Mouse (Mus musculus) neural tube, embryonic 12.5 days (tissue): Measurements from ENCODE around the gene Gsg1l2. TPM values are rescaled to one million over a fixed set of nuclear protein-coding genes. Genes with fewer than 3 reads are reported as not detected.

ENCODE experiments used
- ATAC-seq: fragments of 200-750 bp; cut with Nextera tagmentation; 2 replicates; pipeline ENCODE4 v1.8.0; 2017; ENCODE audit warnings: low read depth, mild to moderate bottlenecking, moderate TSS enrichment, moderate library complexity; ENCODE audit not compliant: low FRiP score
- H3K27ac ChIP-seq: fragments of 300-500 bp; sonication (generic); 2 replicates; pipeline ENCODE4 v1.5.1; 2016
- H3K27me3 ChIP-seq: fragments of 300-500 bp; sonication (generic); replicated peaks from 2 replicates; pipeline ENCODE4 v1.6.1; 2016; ENCODE audit warnings: mild to moderate bottlenecking
- H3K36me3 ChIP-seq: fragments of 300-500 bp; sonication (generic); 2 replicates; pipeline ENCODE4 v1.6.1; 2016; ENCODE audit warnings: mild to moderate bottlenecking
- H3K4me1 ChIP-seq: fragments of 300-500 bp; sonication (generic); 2 replicates; pipeline ENCODE4 v1.6.1; 2016
- H3K4me2 ChIP-seq: fragments of 300-500 bp; sonication (generic); replicated peaks from 2 replicates; pipeline ENCODE4 v1.6.1; 2016; ENCODE audit warnings: mild to moderate bottlenecking
- H3K4me3 ChIP-seq: fragments of 300-500 bp; sonication (generic); 2 replicates; pipeline ENCODE4 v1.5.1; 2016
- H3K9ac ChIP-seq: fragments of 300-500 bp; sonication (generic); 2 replicates; pipeline ENCODE4 v1.6.1; 2016; ENCODE audit warnings: mild to moderate bottlenecking
- H3K9me3 ChIP-seq: fragments of 300-500 bp; sonication (generic); 2 replicates; pipeline ENCODE4 v1.6.1; 2016; ENCODE audit warnings: mild to moderate bottlenecking
- WGBS: fragments of 180-500 bp; shearing (Covaris S2); methylation state at CpG from one replicate; pipeline ENCODE4 v1.1.7; 2016; 5-methylcytosine and 5-hydroxymethylcytosine counted together
- polyA plus RNA-seq: library from polyadenylated mRNA; unstranded; fragments of >200 nt; fragmentation: Nextera tagmentation; extraction: Ambion mirVana; gene quantifications from 2 replicates; pipeline ENCODE4 v1.2.1, GENCODE M21; 2016

Gsg1l2 gene
- polyA plus RNA-seq, 1 experiment from 2014 or later, result not detected

DNA sequence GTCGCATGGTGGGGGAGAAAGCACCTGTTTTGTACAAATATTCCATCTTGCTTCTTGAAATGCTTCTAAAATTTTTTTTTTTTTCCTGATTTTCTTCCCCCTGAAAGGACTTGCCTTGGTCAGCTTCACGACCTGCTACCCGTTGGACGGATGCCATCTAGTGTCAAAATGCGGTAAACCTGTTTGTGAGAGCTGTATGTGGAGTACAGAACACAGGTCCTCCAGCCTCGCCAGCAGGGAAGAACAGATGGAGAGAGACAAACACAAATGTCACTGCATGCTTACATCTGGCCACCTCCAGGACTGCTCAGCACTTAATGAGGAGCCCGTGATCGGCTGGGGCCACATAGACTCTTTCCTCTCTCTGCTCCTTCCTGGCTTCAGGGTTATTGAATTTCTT, 1.8 kb upstream of the Gsg1l2 start:
- H3K36me3 ChIP-seq, result no peaks in the 10 kb centered on the region
- no peaks in the 10 kb centered on the region for H3K9me3 ChIP-seq
- no peak overlapping the region for H3K27ac ChIP-seq
- WGBS, result 33% methylated on average over 8 of the region's 8 CpGs
- H3K4me2 ChIP-seq, result no peak overlapping the region
- H3K4me3 ChIP-seq, result no peak overlapping the region
- no peaks in the 10 kb centered on the region for H3K4me1 ChIP-seq
- H3K9ac ChIP-seq, result no peak overlapping the region
- H3K27me3 ChIP-seq, result no peaks in the 10 kb centered on the region
- ATAC-seq, result no peak

- Histone ChIP-seq H3K9me3 (no peaks in the 10 kb centered on the region), H3K9ac (no peak overlapping the region), H3K27ac (no peak overlapping the region), H3K4me3 (no peak overlapping the region), H3K4me1 (no peaks in the 10 kb centered on the region), H3K4me2 (no peak overlapping the region), H3K27me3 (no peaks in the 10 kb centered on the region), H3K36me3 (no peaks in the 10 kb centered on the region)
- 88% methylated on average over 11 of the region's 11 CpGs for WGBS
- no peak for ATAC-seq
These were observed 15.8 kb downstream of the Gsg1l2 start for GRCm38 (mm10) chr11:67790182-67790581.

- H3K27ac ChIP-seq, result no peak within 1 kb of the TSS
- H3K27me3 ChIP-seq, result no peaks in the 10 kb centered on the region
- H3K9me3 ChIP-seq, result no peaks in the 10 kb centered on the region
- no peak within 1 kb of the TSS for H3K4me3 ChIP-seq
- ATAC-seq, result no peak
- H3K36me3 ChIP-seq, result no peaks in the 10 kb centered on the region
- H3K9ac ChIP-seq, result no peak within 1 kb of the TSS
- 77% methylated on average over 7 of the region's 7 CpGs for WGBS
- H3K4me2 ChIP-seq, result no peak within 1 kb of the TSS
- H3K4me1 ChIP-seq, result no peaks in the 10 kb centered on the region
These were observed 23.5 kb downstream of the Gsg1l2 start, which contains the start of gene Dhrs7c for GRCm38 (mm10) chr11:67797931-67798330. Gene Dhrs7c, plus strand, starts transcription at chr11:67798187.

GRCm38 (mm10) chr11:67800130-67800723, 25.8 kb downstream of the Gsg1l2 start:
- no peak for ATAC-seq
- H3K9ac ChIP-seq, result no peak overlapping the region
- H3K36me3 ChIP-seq, result no peaks in the 10 kb centered on the region
- H3K4me3 ChIP-seq, result no peak overlapping the region
- no peaks in the 10 kb centered on the region for H3K27me3 ChIP-seq
- no peak overlapping the region for H3K27ac ChIP-seq
- no peak overlapping the region for H3K4me2 ChIP-seq
- no peaks in the 10 kb centered on the region for H3K9me3 ChIP-seq
- H3K4me1 ChIP-seq, result no peaks in the 10 kb centered on the region

- 85% methylated on average over 8 of the region's 8 CpGs for WGBS
- H3K9ac ChIP-seq, result no peak overlapping the region
- no peak for ATAC-seq
- H3K36me3 ChIP-seq, result no peaks in the 10 kb centered on the region
- no peaks in the 10 kb centered on the region for H3K9me3 ChIP-seq
- no peak overlapping the region for H3K27ac ChIP-seq
- no peaks in the 10 kb centered on the region for H3K27me3 ChIP-seq
- H3K4me1 ChIP-seq, result no peaks in the 10 kb centered on the region
- H3K4me2 ChIP-seq, result no peak overlapping the region
- H3K4me3 ChIP-seq, result no peak overlapping the region
These were observed 26.8 kb downstream of the Gsg1l2 start for GRCm38 (mm10) chr11:67801169-67801568.

GRCm38 (mm10) chr11:67805538-67805937, 31.1 kb downstream of the Gsg1l2 start:
- H3K27me3 ChIP-seq, result no peaks in the 10 kb centered on the region
- no peak overlapping the region for H3K9ac ChIP-seq
- H3K4me2 ChIP-seq, result no peak overlapping the region
- ATAC-seq, result no peak
- 87% methylated on average over 1 of the region's 1 CpGs for WGBS
- H3K4me1 ChIP-seq, result no peaks in the 10 kb centered on the region
- no peaks in the 10 kb centered on the region for H3K9me3 ChIP-seq
- no peaks in the 10 kb centered on the region for H3K36me3 ChIP-seq
- H3K4me3 ChIP-seq, result no peak overlapping the region
- no peak overlapping the region for H3K27ac ChIP-seq

DNA sequence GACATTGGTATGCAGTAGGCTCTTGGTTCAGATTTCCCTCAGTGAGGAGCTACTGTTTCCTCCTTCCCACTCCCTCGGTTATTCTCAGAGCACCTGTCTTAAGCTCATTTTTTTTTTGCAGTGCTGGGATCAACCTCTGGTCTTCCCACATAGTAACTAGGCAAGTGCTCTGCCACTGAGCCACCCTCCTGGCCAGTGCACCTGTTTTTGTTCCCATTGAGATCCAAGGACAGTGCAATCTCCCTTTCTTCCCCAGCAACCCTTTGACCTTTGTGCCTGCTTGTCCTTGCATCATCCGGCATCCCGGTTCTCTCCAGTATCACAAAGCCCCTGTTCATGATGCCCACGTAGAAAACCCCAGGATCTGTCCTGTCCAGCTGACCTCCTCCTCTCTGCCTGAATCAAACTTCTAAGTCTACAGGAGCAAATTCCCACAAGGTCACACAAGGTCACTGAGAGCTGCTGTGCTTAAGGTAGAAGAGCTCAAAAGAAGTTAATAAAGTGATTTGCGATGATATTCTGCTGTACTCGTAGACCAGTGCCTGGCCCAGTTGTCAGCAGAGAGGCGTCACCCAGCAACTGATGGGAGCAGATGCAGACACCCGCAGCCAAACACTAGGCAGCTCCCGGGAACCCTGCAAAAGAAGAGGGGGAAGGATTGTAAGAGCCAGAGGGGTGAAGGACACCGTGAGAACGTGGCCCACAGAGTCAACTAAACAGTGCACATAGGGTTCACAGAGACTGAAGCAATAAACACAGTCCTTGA, 32.6 kb downstream of the Gsg1l2 start:
- Histone ChIP-seq H3K36me3 (no peaks in the 10 kb centered on the region), H3K9ac (no peak overlapping the region), H3K27me3 (no peaks in the 10 kb centered on the region), H3K4me3 (no peak overlapping the region), H3K4me1 (no peaks in the 10 kb centered on the region), H3K9me3 (no peaks in the 10 kb centered on the region), H3K4me2 (no peak overlapping the region), H3K27ac (no peak overlapping the region)
- WGBS, result 85% methylated on average over 11 of the region's 11 CpGs
- ATAC-seq, result no peak

- no peak for ATAC-seq
- Histone ChIP-seq H3K9me3 (no peaks in the 10 kb centered on the region), H3K27ac (no peak overlapping the region), H3K9ac (no peak overlapping the region), H3K4me1 (no peaks in the 10 kb centered on the region), H3K27me3 (no peaks in the 10 kb centered on the region), H3K36me3 (no peaks in the 10 kb centered on the region), H3K4me3 (no peak overlapping the region), H3K4me2 (no peak overlapping the region)
- WGBS, result 68% methylated on average over 5 of the region's 5 CpGs
These were observed 33.6 kb downstream of the Gsg1l2 start for GRCm38 (mm10) chr11:67808051-67808450.

DNA sequence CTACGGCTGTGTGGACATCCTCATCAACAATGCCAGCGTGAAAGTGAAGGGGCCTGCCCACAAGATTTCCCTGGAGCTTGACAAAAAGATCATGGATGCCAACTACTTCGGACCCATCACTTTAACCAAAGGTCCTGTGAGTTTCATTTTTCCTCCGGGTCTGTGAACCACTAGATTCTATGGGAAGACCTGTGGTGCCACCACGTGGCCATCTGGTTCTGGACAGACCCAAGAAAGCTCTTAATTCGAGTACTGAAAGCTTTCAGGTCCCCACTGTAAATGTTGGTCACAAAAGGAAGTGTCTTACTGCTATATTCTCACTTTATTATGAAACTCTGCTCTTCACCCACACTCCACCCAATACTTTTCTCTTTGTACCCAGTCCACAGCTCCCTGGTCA, 37.1 kb downstream of the Gsg1l2 start:
- Histone ChIP-seq H3K9ac (no peak overlapping the region), H3K4me1 (no peaks in the 10 kb centered on the region), H3K4me3 (no peak overlapping the region), H3K9me3 (no peaks in the 10 kb centered on the region), H3K4me2 (no peak overlapping the region), H3K27me3 (no peaks in the 10 kb centered on the region), H3K36me3 (no peaks in the 10 kb centered on the region), H3K27ac (no peak overlapping the region)
- no peak for ATAC-seq
- 78% methylated on average over 6 of the region's 6 CpGs for WGBS

DNA sequence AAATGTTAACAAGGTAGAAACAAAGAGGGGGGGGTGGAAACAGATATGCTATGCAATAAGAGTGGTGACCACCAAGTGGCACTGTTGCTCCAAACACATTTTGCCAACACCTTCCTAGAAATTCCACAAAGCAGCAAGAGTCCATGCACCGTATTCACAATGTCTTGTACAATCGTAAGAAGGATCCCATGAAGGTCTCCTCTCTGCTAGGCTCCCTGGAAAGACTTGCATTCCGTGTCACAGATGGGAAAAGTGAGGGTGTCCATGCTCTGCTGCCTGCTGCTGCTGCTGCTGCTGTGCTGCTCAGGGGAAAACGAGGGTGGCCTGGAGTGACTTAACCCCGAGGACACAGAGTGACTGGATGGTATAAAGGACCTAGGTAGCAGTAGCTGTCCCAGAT, 45.2 kb downstream of the Gsg1l2 start:
- WGBS, result 27% methylated on average over 5 of the region's 5 CpGs
- peak overlapping the region; percentile 40 for H3K4me2 ChIP-seq
- no peak for ATAC-seq
- no peak overlapping the region for H3K27ac ChIP-seq
- H3K27me3 ChIP-seq, result no peaks in the 10 kb centered on the region
- no peaks in the 10 kb centered on the region for H3K4me1 ChIP-seq
- 0 out of 2 replicates have a peak overlapping the region, but pooled peaks have one; percentile 8 for H3K9ac ChIP-seq
- H3K4me3 ChIP-seq, result no peak overlapping the region
- no peaks in the 10 kb centered on the region for H3K36me3 ChIP-seq
- H3K9me3 ChIP-seq, result no peaks in the 10 kb centered on the region

- no peak overlapping the region for H3K4me3 ChIP-seq
- H3K4me1 ChIP-seq, result no peaks in the 10 kb centered on the region
- H3K9me3 ChIP-seq, result no peaks in the 10 kb centered on the region
- no peaks in the 10 kb centered on the region for H3K36me3 ChIP-seq
- no peak overlapping the region for H3K4me2 ChIP-seq
- H3K27ac ChIP-seq, result no peak overlapping the region
- ATAC-seq, result no peak
- H3K9ac ChIP-seq, result no peak overlapping the region
- H3K27me3 ChIP-seq, result no peaks in the 10 kb centered on the region
- WGBS, result 23% methylated on average over 4 of the region's 4 CpGs
These were observed 45.8 kb downstream of the Gsg1l2 start for GRCm38 (mm10) chr11:67820221-67820620.

- Histone ChIP-seq H3K36me3 (no peaks in the 10 kb centered on the region), H3K9me3 (no peaks in the 10 kb centered on the region), H3K4me3 (no peak overlapping the region), H3K27me3 (no peaks in the 10 kb centered on the region), H3K27ac (no peak overlapping the region), H3K9ac (no peak overlapping the region), H3K4me1 (no peaks in the 10 kb centered on the region), H3K4me2 (no peak overlapping the region)
- 88% methylated on average over 6 of the region's 6 CpGs for WGBS
- no peak for ATAC-seq
These were observed 47.2 kb downstream of the Gsg1l2 start for GRCm38 (mm10) chr11:67821560-67821959.
